Mouse (Mus musculus) cerebellum, adult 2 months (tissue): ENCODE measurements around the gene C1ra.

Experiments used
- CTCF ChIP-seq: fragments of 200-500 bp; IDR thresholded peaks from 2 replicates; pipeline ENCODE4 v1.5.1; 2011; ENCODE audit warnings: low read depth, mild to moderate bottlenecking, control low read depth, low read length, moderate library complexity, borderline replicate concordance; ENCODE audit not compliant: insufficient read depth
- POLR2A ChIP-seq: fragments of 200-500 bp; IDR thresholded peaks from 2 replicates; pipeline ENCODE4 v1.6.1; 2011; ENCODE audit warnings: low read length, control low read depth, borderline replicate concordance; ENCODE audit not compliant: insufficient read depth

- TF ChIP-seq CTCF (no peak), POLR2A (no peak)
Observed at GRCm38 (mm10) chr6:124465729-124466128, 46.5 kb upstream of the C1ra start.
